Comparison of ENCODE assay signal across 8 mouse cellular contexts in the genomic region with DNA sequence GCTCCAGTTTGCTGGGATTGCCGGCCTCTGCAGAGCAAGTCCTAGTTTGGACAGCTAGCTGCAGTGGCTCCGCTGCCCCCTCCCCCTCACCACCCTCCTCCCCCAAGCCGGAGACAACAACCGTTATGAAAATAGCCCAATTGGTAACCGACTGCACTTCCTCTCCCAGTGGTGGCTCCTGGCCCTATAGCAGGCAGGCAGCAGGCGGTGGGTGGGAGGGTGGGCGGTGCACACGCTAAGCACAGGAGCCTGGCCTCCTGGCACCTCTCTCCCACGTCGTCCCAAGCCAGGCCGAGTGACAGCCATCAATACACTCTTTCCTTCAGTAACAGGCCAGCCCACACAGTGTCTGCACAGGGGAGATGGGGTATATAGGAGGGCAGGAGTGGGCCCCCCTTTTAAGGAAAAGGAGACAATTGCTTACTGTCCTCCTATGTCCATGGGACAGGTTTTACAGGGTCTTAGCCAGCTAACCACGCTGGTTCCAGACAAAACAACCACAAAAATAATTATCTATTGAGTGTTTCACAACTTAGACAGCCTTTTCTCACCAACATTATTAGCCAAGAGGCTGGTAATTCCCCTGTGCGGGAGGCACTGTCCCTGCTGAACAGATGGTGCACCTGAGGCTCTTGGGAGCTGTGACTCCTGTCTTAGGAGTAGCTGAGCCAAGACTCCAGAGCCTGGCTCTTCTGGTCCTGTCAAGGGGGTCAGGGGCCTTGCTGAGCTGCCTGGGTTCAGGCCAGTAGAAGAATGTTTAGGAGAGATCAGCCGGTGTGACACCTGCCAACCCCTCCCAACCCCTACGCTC. TPM values are rescaled to one million over a fixed set of nuclear protein-coding genes. Genes with fewer than 3 reads are reported as not detected.
DNase-seq lines count a peak whose midpoint lies in the region; ATAC-seq lines count a peak whose summit lies in the region.

No protein-coding gene starts in this region.

- H3K9ac ChIP-seq in heart, embryonic 12.5 days = peak overlapping the region; percentile 70
- no peak overlapping the region for H3K9ac ChIP-seq in stomach, embryonic 14.5 days (replicated peaks; ENCODE audit: low read depth, low read length)

- intact Hi-C loops in left cerebral cortex, postnatal 4 days (cut with DNase I) = no loop called here

- peak overlapping the region; percentile 98 for H3K27ac ChIP-seq in heart, embryonic 12.5 days (ENCODE audit: poor library complexity, severe bottlenecking)
- H3K27ac ChIP-seq in macrophage = peak overlapping the region; percentile 91
- peak overlapping the region; percentile 80; the same call in 1 of the 2 replicates for H3K27ac ChIP-seq in stomach, embryonic 14.5 days (ENCODE audit: low read length)

- peaks cover 3% of the 10 kb centered on the region for H3K36me3 ChIP-seq in heart, embryonic 12.5 days
- no peaks in the 10 kb centered on the region for H3K36me3 ChIP-seq in macrophage (ENCODE audit: inconsistent target)
- H3K36me3 ChIP-seq in stomach, embryonic 14.5 days (ENCODE audit: control insufficient read depth, insufficient read depth, low read length) = no peaks in the 10 kb centered on the region

- WGBS in heart, embryonic 12.5 days = 12% methylated on average over 15 of the region's 15 CpGs
- WGBS in macrophage (ENCODE audit: missing documents) = under 1% methylated on average over 12 of the region's 15 CpGs
- 14% methylated on average over 15 of the region's 15 CpGs for WGBS in stomach, embryonic 14.5 days

- H3K27me3 ChIP-seq in heart, embryonic 12.5 days (replicated peaks) = no peaks in the 10 kb centered on the region
- no peaks in the 10 kb centered on the region for H3K27me3 ChIP-seq in stomach, embryonic 14.5 days (ENCODE audit: control insufficient read depth, insufficient read depth, low read length)

- peaks cover 96% of the 10 kb centered on the region for H3K79me2 ChIP-seq in macrophage (ENCODE audit: inconsistent target)

- ATAC-seq in heart, embryonic 12.5 days (ENCODE audit: insufficient number of reproducible peaks, low FRiP score) = peak; percentile 72
- peak; percentile 56; the same call in 1 of the 2 replicates for ATAC-seq in stomach, embryonic 14.5 days (ENCODE audit: insufficient number of reproducible peaks, insufficient read depth, low FRiP score, low read depth)

- peak overlapping the region; percentile 44 for H3K4me3 ChIP-seq in heart, embryonic 12.5 days
- H3K4me3 ChIP-seq in macrophage (ENCODE audit: inconsistent target) = peak overlapping the region; percentile 36
- H3K4me3 ChIP-seq in stomach, embryonic 14.5 days (ENCODE audit: low read depth, low read length) = no peak overlapping the region

- H3K4me2 ChIP-seq in heart, embryonic 12.5 days = peak overlapping the region; percentile 69
- peak overlapping the region; percentile 32 for H3K4me2 ChIP-seq in stomach, embryonic 14.5 days (replicated peaks; ENCODE audit: low read depth, low read length)

- DNase-seq in left cerebral cortex, postnatal 4 days = peak; percentile 71
- DNase-seq in left cerebral cortex, adult 9 months (ENCODE audit: low spot score in 2 of 2) = no peak
- DNase-seq in embryo, embryonic 11 days = peak; percentile 66
- DNase-seq in kidney, postnatal 10 days = peak; percentile 78
- no peak for DNase-seq in layer of hippocampus, postnatal 25 days (ENCODE audit: extremely low spot score in 1 of 2, low spot score in 1 of 2)

- H3K4me1 ChIP-seq in heart, embryonic 12.5 days (replicated peaks) = peaks cover 93% of the 10 kb centered on the region
- peaks cover 50% of the 10 kb centered on the region for H3K4me1 ChIP-seq in stomach, embryonic 14.5 days (ENCODE audit: control insufficient read depth, insufficient read depth, low read length)

- H3K9me3 ChIP-seq in heart, embryonic 12.5 days (replicated peaks) = no peaks in the 10 kb centered on the region
- no peaks in the 10 kb centered on the region for H3K9me3 ChIP-seq in stomach, embryonic 14.5 days (ENCODE audit: control insufficient read depth, low read depth, low read length)

RNA-seq across cellular contexts. Expression of gene Gm9821, which starts 5.0 kb away (rescaled TPM):
- total RNA-seq in left cerebral cortex, postnatal 4 days (2021) = not detected
- polyA plus RNA-seq in heart, embryonic 12.5 days (2016; fragmentation: Nextera tagmentation; extraction: Ambion mirVana) = 3.2 and 4.0 TPM in 2 replicates
- total RNA-seq in macrophage (2018; cell fraction: chromatin; rRNA removed) = under 1 TPM in 4 of 26 experiments, not detected in 22; 0.40 to 0.81 (median 0.55) TPM
- not detected for total RNA-seq in macrophage (2018; cell fraction: cytosol; rRNA removed)
- total RNA-seq in macrophage (2018; cell fraction: nucleus; rRNA removed) = under 1 TPM in 3 of 26 experiments, not detected in 23; 0.37 to 0.86 (median 0.42) TPM
- 0.09 TPM in 1 of 3 replicates, not detected in the others for polyA plus RNA-seq in macrophage (2018)
- polyA plus RNA-seq in stomach, embryonic 14.5 days (2014; fragmentation: Nextera tagmentation; extraction: Ambion mirVana) = 1.2 and 1.4 TPM in 2 replicates
- not detected for total RNA-seq in layer of hippocampus, postnatal 25 days (2021)

RNA-seq across cellular contexts. Expression of gene Mdk, which starts 18.4 kb away (rescaled TPM):
- total RNA-seq in left cerebral cortex, postnatal 4 days (2021) = 10 to 100 TPM; 40.6 to 45.4 TPM
- 724 and 730 TPM in 2 replicates for polyA plus RNA-seq in heart, embryonic 12.5 days (2016; fragmentation: Nextera tagmentation; extraction: Ambion mirVana)
- 10 to 100 TPM in 8 of 26 experiments, 1 to 10 TPM in 14, under 1 TPM in 2, not detected in 2; 0.82 to 28.2 (median 8.1) TPM for total RNA-seq in macrophage (2018; cell fraction: chromatin; rRNA removed)
- 1 to 10 TPM in 6 of 26 experiments, under 1 TPM in 18, not detected in 2; 0.19 to 1.9 (median 0.79) TPM for total RNA-seq in macrophage (2018; cell fraction: cytosol; rRNA removed)
- 10 to 100 TPM in 4 of 26 experiments, 1 to 10 TPM in 19, under 1 TPM in 1, not detected in 2; 0.92 to 18.5 (median 7.9) TPM for total RNA-seq in macrophage (2018; cell fraction: nucleus; rRNA removed)
- polyA plus RNA-seq in macrophage (2018) = 0.25 to 2.4 TPM (median 1.6 TPM) in 3 replicates
- 1,102 and 1,256 TPM in 2 replicates for polyA plus RNA-seq in stomach, embryonic 14.5 days (2014; fragmentation: Nextera tagmentation; extraction: Ambion mirVana)
- total RNA-seq in layer of hippocampus, postnatal 25 days (2021) = 10 to 100 TPM; 25.5 to 33.2 TPM

RNA-seq across cellular contexts. Expression of gene Chrm4, which starts 23.4 kb away (rescaled TPM):
- total RNA-seq in left cerebral cortex, postnatal 4 days (2021) = 10 to 100 TPM; 10.8 to 12.2 TPM
- 0.15 TPM in 1 of 2 replicates, not detected in the other for polyA plus RNA-seq in heart, embryonic 12.5 days (2016; fragmentation: Nextera tagmentation; extraction: Ambion mirVana)
- 1 to 10 TPM in 2 of 26 experiments, under 1 TPM in 2, not detected in 22; 0.62 to 1.2 (median 0.89) TPM for total RNA-seq in macrophage (2018; cell fraction: chromatin; rRNA removed)
- total RNA-seq in macrophage (2018; cell fraction: cytosol; rRNA removed) = under 1 TPM in 3 of 26 experiments, not detected in 23; 0.05 to 0.19 (median 0.13) TPM
- 1 to 10 TPM in 1 of 26 experiments, under 1 TPM in 5, not detected in 20; 0.40 to 1.2 (median 0.51) TPM for total RNA-seq in macrophage (2018; cell fraction: nucleus; rRNA removed)
- not detected in 3 replicates for polyA plus RNA-seq in macrophage (2018)
- 0.17 TPM in 1 of 2 replicates, not detected in the other for polyA plus RNA-seq in stomach, embryonic 14.5 days (2014; fragmentation: Nextera tagmentation; extraction: Ambion mirVana)
- 10 to 100 TPM; 21.5 to 26.1 TPM for total RNA-seq in layer of hippocampus, postnatal 25 days (2021)

RNA-seq across cellular contexts. Expression of gene Dgkz, which starts 25.2 kb away (rescaled TPM):
- total RNA-seq in left cerebral cortex, postnatal 4 days (2021) = 100 to 1,000 TPM; 134 to 158 TPM
- polyA plus RNA-seq in heart, embryonic 12.5 days (2016; fragmentation: Nextera tagmentation; extraction: Ambion mirVana) = 43.8 and 48.8 TPM in 2 replicates
- total RNA-seq in macrophage (2018; cell fraction: chromatin; rRNA removed) = 100 to 1,000 TPM in 24 of 26 experiments, 10 to 100 TPM in 2; 88.6 to 708 (median 387) TPM
- 100 to 1,000 TPM in 1 of 26 experiments, 10 to 100 TPM in 25; 35.0 to 102 (median 78.6) TPM for total RNA-seq in macrophage (2018; cell fraction: cytosol; rRNA removed)
- 100 to 1,000 TPM in 18 of 26 experiments, 10 to 100 TPM in 8; 45.8 to 338 (median 152) TPM for total RNA-seq in macrophage (2018; cell fraction: nucleus; rRNA removed)
- polyA plus RNA-seq in macrophage (2018) = 81.8 to 163 TPM (median 99.1 TPM) in 3 replicates
- polyA plus RNA-seq in stomach, embryonic 14.5 days (2014; fragmentation: Nextera tagmentation; extraction: Ambion mirVana) = 45.4 and 47.9 TPM in 2 replicates
- total RNA-seq in layer of hippocampus, postnatal 25 days (2021) = 100 to 1,000 TPM; 479 to 537 TPM

Comparison
In these comparisons a context has a peak if more than half of its experiments do, and no peak if none do; other contexts are left out.
1. DNase-seq: peak in left cerebral cortex, postnatal 4 days (single experiment), embryo, embryonic 11 days (single experiment) and kidney, postnatal 10 days (single experiment); none in left cerebral cortex, adult 9 months (0 of 2) and layer of hippocampus, postnatal 25 days (0 of 2).
2. RNA of gene Mdk, which starts 18.4 kb away (polyA plus RNA-seq): 1,102 to 1,256 TPM in stomach, embryonic 14.5 days and 724 to 730 TPM in heart, embryonic 12.5 days; 0.25 to 2.4 TPM in macrophage; every median in the first group is over 100 times any median in the second.
3. Peak in every context shown above with its lines, with median percentiles within 50 percentile points of each other: H3K27ac ChIP-seq.